Mouse (Mus musculus) yolk sac, embryonic 10.5 days (tissue): Measurements from ENCODE around the gene Lhx6.
"Not testable (repeated sequence)": the region's sequence is repeated elsewhere in the genome, so short reads cannot be mapped to it uniquely, and the experiment has no call there.

Experiments used
- DNase-seq: peaks from one replicate; pipeline ENCODE4 v3.0.0-alpha.2; 2017; ENCODE audit warnings: low spot score

The Lhx6 gene

DNA sequence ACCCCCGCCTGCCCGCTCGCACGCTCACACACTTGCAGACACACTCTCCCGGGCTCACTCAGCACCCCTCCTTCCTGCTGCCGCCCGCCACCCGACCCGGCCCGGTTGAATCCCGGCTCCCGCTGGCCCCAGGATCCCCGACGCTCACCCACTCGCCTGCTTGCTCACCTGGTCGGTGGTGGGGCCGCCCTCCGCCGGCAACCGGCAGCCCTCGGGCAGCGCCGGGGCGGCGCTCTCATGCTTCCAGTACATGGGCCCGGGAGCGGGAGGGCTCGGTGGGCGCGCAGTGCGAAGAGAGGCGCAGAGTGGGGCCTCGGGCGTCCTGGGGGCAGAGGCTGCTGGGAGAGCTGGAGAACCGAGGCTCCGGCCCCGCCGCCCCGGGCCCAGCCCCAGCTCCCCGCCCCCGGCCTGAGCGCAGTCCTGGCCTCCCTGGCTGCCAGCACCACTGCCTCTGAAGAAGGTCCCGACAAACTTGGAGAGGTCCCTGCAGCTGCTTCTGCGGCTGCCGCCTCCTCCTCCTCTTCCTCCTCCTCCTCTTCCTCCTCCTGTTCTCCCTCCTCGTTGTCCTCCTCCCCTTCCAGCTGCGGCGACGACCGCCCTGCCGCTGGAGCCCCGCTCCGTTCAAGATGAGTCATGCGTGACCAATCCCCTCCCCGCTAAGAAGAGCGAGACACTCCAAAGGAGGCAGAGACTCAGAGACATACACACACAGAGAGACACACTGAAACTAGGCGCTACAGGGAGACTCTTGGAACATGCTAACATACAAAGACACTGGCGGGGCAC lies at the start of gene Lhx6:
Gene Lhx6, minus strand, starts transcription at position 453 of the 786 bp plus-strand sequence.
- DNase-seq = peak; percentile 13

- not testable (repeated sequence) for DNase-seq
Measured at GRCm38 (mm10) chr2:36152401-36152800, 47.2 kb upstream of the Lhx6 start.

DNA sequence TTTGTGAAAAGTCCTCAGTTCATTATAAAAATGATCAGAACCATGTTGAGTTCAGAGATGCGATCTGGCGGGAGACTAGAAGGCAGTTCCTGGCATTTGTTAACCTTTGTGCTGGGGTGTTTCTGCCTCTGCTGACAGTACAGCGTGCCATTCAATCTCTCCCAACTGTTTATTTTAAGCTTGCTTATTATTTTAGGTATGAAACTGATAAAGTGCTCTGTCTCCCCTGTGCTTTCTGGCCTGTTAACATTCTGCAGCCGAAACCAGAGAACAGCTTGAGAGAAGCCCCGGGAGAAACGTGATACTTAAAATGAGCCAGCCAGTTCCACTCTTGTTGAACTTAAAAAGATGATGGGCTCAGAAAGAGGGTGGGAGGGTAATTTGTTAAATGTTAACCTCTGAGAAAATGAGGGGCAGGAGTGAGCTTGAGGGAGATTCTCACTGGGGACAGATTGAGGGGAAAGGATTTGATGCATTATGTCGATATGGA lies 43.7 kb upstream of the Lhx6 start:
- no peak for DNase-seq

- no peak for DNase-seq
Measured at GRCm38 (mm10) chr2:36139096-36139495, 33.9 kb upstream of the Lhx6 start.

- DNase-seq = peak; percentile 94
Measured at GRCm38 (mm10) chr2:36136300-36136941, 31.2 kb upstream of the Lhx6 start, which contains the start of the genes Mrrf and Rbm18. TSS of gene Mrrf (plus strand) at chr2:36136389. TSS of gene Rbm18 (minus strand) at chr2:36136773.

DNA sequence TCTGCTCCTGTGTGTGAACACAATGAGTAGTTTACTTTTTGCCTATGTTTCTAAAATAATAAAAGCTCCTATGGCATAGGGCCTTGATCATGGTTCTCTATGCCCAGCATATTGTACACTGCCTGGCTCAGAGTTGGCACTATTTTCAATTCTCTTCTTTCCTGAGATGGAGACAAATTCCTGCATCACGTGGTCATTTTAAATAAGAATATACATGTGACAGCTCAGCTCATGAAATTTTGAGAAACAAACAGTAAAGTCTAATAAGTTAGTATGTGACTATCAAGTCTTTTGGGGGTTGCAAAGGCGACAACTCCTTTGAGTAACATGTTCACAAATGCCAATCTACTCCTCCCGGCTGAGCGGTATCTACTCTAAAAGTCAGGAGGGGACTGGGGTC lies 30.7 kb upstream of the Lhx6 start:
- DNase-seq = no peak

- no peak for DNase-seq
Measured at GRCm38 (mm10) chr2:36129051-36129450, 23.8 kb upstream of the Lhx6 start.

GRCm38 (mm10) chr2:36127973-36128372 lies 22.8 kb upstream of the Lhx6 start:
- no peak for DNase-seq

GRCm38 (mm10) chr2:36126795-36127429 lies 21.7 kb upstream of the Lhx6 start:
- no peak for DNase-seq

DNA sequence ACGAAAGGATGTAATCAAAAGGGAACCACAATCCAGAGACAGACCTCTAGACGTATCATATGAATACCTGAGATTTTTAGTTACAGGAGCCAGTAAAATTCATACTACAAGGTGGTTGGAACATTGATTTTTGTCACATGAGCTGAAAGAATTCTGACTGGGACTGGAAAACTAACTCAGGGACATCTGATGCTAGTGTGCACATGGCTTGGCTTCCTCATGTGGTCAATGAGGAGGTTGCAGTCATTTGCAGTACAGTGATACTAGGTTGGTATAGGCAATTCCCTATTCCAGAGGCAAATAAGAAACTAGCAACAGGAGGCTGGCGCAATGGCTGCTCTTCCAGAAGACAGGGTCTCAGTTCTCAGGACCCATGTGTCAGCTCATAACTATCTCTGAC lies 7.4 kb upstream of the Lhx6 start:
- DNase-seq = no peak

DNA sequence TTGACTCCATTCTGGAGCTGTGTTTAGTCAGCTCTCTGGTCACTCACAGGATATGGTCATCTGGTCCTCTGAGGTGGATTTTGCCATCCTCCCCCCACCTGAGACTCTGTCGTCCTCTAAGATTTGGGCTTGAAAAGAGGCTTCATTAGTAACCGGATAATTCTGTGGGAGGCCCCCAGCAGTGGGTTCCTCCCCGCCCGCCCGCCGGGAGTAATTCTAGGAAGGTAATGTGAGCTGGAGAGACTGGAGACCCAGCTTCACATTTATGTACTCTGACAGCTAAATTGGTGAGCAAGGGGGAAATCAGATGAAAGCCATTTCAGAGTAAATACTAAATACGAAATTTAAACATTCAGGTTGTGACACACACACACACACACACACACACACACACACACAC lies 3.4 kb upstream of the Lhx6 start:
- no peak for DNase-seq

GRCm38 (mm10) chr2:36104436-36104955 lies 712 bp downstream of the Lhx6 start:
- no peak for DNase-seq

- peak; percentile 33 for DNase-seq
Measured at GRCm38 (mm10) chr2:36103555-36104367, 1.4 kb downstream of the Lhx6 start.

DNA sequence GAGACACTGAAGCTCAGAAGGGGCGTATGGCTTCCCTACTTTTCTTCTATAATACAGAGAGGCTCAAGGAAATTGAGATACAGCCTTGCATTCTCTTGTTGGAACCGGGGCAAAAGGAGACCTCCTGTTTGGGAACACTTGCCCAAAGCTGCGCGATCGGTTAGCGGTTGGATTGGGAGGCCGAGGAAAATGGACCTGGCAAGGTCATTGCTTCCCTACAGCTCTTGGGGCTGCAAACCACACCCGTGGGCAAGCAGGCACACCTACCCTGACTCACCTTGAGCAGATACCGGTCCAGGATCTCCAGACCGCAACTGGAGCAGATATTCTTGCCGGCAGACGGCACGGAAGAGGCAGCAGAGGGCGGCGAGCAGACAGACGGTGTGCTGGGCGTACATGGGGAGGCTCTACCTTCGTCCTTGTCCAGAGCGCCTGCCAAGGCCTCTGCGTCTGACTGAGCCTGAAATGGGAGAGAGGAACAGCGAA lies 2.1 kb downstream of the Lhx6 start:
- DNase-seq = no peak

DNA sequence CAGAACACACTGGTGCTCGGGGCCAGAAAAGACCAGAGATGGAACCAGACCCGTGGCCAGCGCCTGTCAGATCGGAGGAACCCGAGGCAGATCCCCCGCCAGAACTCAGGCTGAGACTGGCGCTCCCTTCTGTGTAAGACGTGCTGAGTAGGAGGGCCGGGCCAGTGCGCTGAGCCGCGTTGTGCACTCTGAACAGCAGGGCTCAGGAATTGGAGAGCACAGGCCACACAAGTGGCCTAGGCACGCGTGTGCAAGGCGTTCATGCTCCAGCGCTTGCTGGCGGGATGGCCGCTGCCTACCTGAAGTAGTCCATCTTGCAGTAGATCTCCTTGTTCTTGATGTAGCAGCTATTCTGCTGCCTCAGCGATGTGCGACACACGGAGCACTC lies 2.7 kb downstream of the Lhx6 start:
- no peak for DNase-seq

DNA sequence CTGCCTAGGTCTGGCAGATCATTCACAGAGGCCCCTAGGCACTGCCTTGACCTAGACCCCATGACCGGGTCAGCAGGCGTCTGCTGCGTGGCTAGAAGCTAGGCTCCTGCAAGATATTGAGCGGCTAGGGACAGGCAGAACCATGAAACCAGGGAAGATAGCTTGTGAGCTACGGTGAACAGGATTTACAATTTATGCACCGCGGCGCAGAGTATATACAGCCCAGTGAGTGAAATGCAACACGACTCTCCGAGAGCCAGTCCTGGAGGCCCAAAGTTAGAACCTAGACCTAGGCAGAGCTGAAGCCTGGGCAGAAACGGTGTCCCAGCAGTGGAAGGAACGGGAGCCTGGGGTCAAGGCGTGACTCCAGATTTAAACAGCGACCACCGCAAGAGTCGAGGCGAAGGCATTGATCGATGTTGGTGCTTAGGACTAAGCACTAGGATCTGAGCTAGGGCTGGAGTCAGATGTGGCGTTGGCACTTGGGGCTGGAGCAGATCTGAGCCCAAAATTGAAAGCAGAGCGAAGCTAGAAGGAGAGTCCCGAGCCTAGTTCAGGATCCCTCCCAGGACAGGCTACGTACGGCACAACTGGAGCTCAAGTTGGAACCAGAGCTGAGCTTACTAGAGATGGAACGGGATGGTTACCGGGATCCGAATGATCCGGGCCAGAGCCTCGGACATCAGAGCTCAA lies 3.2 kb downstream of the Lhx6 start:
- DNase-seq = peak; percentile 34

- DNase-seq = peak; percentile 27
Measured at GRCm38 (mm10) chr2:36099739-36100138, 5.5 kb downstream of the Lhx6 start.

- DNase-seq = no peak
Measured at GRCm38 (mm10) chr2:36098021-36098420, 7.2 kb downstream of the Lhx6 start.

- no peak for DNase-seq
Measured at GRCm38 (mm10) chr2:36097129-36097815, 7.9 kb downstream of the Lhx6 start.

DNA sequence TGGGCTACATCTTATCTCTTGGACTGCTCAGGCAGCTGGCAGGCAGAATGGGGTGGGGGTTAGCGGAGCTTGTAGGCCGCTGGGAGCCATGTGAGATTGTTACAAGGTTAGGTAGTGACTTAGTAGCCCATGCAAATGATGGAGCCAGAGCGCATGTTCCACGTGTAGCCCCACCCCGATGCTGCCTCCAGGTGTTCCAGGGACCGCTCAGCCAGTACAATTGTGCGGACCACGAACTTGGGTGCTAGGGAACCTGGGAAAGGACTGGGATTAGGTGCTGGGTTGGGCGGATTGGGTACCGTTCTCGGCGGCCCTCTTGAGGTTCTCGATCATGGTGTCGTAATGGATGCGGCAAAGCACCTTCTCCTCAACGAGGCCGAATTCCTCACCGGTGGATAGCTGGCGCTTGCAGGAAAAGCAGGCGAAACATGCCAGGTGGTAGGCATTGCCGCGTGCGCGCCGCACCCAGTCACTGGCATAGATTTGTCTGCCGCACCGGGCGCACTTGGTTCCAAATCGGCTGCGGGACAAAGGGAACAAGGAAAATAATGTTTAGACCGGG lies 11.2 kb downstream of the Lhx6 start:
- DNase-seq = no peak
